Mouse (Mus musculus) monocyte, adult 2 months (primary cell): ENCODE measurements around the gene Gpc6.

Experiments used
- DNase-seq, 2 experiments: peaks; one replicate each; pipeline ENCODE4 v3.0.0; 2022; ENCODE audit warnings: low spot score in 2 of 2, low read depth in 1 of 2

Gpc6 gene

DNA sequence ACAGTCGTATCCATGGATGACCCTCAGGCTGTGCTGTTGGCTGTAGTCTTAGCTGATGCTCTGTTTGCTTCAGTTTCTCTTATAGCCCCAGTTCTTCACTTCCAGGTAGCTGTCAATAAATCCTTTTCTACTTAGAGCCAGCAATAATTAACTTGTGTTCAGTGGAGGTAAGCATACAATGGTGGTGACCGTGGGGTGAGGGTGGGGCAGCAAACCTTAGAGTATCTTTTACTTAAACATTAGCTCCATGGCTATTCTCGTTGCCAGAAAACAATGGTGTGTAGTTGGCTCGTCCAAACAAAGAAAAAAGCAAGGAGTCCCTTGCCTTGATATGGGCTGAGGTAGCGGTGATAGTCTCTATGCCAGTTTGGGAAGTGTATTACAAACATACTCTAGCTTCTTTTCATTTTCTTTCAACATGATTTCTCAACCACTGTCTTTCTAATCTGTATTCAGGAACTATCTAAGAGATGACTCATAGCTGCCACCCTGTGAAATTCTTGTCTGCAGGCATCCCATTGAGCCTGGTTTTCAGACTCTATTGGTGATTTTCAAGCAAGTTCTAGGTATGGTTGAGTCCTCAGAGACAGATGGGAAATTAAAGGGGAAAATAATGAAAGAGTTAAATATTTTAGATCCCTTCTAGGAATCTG is 22.9 kb downstream of the Gpc6 start:
- no peak for DNase-seq

DNA sequence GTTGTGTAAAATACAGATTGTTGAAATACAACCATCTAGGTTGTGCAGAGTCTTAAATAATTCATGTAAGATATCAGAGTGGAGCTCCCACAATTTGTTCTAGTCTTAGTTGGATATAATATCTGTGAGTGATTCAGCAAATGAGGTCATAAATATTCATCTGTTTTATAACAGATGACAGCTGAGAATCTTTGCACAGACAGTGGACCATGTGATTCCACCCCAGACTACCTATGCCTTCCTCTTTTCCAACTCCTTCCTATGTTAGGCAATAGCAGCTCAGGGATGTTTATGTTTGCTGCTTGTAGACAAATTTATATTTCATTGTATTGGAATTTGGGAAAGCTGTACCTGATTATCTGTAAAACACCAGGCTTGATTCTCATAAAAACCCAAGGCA is 32.0 kb downstream of the Gpc6 start:
- DNase-seq, result no peak

DNA sequence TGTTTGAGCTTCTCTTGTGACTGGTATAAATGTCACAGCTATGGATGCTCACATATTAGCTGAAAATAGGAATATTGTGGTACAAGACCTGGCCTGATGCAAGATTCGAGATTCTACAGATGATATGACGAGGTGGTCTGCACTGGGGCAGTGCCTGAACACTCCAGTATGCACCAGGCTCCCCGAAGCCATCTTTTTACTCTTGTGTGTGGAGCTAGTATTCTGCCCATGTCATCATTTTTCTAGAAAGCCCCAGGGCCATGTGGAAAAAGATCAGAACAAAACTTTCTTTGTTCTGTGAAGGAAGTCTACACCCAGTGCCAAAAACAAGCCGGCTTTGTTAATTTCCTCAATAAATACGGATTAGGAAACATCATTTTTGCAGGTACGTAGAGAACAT is 39.7 kb downstream of the Gpc6 start:
- no peak for DNase-seq

DNA sequence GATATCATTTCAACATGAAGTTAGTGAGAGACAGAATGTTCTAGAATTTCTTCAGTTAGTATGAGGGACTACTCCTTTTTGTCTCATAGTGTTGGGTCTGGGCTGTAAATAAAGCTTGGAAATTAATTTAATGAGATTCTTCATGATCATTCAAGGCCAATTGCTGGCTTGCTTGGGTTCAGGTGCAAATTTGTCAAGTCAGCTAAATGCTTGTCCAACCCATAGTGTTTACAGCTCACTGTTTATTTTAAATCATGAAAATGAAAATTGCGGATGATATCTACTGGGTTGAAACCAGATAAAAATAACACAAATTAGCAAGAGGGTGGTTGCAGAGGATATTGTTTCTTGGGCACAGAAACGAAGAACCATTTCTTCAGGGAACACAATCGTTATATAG is 49.6 kb downstream of the Gpc6 start:
- DNase-seq, result no peak

DNA sequence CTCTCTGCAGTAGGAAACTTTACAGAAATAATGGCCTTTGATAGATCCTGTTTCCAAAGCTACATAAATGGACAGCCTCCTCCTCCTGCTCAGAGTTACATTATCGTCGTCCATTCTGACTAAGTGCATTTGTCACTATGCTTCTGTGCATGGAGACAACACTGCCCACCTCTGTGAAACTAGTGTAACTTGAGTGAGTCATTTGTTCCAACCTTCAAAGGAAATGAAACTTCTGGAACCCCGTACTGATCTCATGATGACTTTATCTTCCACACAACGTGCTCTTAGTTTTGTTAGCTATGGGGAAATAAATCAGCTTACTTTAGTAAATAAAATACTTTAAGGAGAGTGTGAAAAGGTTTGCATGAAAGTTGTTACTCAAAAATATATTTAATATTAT is 50.1 kb downstream of the Gpc6 start:
- DNase-seq, result no peak

DNA sequence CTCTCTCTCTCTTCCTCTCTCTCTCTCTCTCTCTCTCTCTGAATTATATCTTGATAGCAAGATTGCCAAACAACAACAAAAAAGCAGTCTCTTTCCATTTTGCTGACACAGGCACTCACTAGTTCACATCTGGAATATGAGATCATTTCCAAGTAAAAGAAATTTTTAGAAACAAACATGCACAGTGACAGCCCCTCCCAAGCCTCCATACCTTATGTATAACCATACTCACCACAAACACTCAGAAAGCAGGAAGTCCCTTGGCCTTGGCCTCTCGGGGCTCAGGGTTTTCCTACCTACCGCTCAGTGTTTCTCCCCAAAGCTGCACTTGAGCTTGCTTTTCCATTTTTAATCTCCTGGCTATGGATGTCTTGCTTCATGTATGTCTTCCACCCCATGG is 52.1 kb downstream of the Gpc6 start:
- DNase-seq, result no peak

DNA sequence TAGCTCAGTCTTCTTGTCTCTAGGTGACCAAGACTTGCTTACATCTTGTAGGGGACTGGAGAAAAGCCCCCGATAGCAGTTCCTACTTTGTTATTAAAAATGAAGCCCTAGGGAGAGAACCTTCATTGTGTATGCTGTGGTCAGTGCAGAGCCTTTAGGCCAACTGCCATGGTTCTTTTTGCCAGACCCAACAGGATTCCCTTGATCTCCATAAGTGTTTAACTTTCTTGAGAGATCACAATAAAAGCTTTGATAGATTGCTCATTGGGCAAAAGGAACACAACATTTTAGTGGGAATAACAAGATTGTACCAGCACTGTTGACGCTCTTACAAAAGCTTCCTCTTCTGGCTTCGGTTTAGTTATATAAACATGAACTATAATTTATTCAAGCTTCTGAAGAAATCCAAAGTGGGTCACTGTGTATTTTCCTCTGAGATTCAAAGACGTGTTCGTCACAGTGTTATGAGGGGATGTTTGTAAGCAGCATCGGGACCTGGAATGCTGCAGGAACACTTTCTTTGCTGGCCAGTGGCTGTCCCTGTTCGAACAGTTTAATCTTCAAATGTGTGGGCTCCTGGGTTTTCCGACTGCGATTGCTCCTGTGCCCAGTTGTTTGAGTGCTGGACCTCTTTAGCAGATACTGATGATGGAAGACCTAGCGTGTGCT is 54.7 kb downstream of the Gpc6 start:
- DNase-seq, result no peak

DNA sequence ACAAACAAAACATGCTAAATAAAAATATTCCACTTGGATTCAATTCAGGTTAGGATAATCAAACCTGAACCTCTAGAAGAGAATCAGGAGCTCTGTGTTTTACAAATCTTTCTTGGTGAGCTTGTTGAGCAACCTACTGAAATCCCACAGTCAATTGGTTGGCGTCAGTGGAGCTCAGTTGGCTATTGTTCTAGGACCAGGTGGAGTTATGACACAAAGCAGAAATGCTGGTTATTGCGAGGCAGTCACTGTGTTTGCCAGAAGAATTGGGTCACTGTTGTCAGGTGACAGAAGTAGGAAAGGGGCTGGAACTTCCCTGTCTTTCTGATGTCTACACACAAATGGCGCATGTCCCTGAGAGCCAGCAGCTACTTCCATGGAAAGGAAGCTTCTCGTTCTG is 56.6 kb downstream of the Gpc6 start:
- DNase-seq, result no peak

DNA sequence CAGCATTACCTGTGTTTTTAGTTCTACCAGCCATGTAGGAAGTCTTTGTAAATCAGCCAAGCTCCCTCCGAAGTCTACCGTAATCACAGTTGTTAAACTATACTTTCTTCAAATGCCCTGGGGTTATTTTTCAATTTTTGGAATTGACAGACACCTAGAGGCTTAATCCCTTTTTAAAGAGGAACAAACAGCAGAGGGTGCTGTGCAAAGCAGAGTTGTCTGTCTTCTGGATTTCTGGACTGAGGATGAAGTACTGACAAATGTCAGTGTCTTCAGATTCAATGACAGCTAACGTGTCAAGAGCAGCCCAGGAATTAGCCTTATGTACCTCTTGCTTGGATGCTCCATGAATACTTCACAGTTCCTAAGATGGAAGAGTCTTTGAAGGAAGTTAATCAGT is 62.2 kb downstream of the Gpc6 start:
- no peak for DNase-seq

DNA sequence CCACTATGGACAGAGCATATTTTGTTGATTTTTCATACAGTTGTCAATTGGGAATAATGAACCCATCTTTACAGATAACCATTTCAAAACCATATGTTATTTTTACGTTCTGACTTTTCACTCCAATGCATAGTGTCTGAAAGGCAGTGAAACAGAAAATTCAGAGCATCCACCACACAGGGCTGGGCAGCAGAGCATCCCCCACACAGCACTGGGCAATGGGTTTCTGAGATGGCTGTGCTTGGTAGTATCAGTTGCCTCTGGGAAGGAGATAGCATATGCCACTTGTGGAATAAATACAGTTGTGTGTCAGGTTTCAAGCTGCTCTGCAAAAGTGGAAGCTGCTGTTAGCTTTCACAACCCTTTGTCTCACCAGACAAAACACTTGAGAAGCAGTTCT is 75.3 kb downstream of the Gpc6 start:
- no peak for DNase-seq

DNA sequence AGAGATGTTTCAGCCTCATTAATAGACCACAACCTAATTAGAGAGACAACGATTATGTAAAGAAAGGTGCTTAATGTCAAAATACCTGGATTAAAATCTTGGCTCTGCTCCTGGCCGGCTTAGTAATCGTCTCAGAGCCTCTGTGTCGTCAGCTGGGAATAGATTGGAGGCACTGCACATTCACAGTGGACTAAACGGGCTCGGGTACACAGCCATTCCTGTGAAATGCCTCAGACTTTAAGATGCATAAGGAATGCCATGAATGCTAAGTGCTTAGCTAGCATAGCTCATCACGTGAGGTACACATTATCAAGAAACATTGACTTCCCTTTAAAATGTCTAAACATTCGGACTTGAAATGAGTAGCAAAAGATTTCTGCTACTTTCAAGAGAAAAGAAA is 77.2 kb downstream of the Gpc6 start:
- DNase-seq, result no peak

DNA sequence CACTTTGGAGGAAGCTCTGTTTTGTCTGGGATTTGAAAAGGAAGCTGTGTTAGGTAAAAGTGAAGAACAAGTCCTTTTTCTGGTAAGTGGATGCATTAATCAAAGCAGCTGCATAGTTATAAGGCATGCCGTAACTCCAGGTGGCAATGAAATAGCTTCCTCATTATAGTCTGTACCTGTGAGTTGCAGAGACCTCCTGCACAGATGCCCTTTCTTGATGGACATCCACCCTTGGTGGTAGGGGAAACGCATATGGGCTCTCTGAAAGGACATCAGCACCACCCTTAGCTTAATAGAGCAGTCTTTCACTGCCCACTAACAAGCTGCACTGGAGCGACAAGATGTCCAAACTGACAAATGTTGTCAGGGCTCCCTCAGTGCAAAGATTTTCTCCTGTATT is 83.7 kb downstream of the Gpc6 start:
- no peak for DNase-seq

DNA sequence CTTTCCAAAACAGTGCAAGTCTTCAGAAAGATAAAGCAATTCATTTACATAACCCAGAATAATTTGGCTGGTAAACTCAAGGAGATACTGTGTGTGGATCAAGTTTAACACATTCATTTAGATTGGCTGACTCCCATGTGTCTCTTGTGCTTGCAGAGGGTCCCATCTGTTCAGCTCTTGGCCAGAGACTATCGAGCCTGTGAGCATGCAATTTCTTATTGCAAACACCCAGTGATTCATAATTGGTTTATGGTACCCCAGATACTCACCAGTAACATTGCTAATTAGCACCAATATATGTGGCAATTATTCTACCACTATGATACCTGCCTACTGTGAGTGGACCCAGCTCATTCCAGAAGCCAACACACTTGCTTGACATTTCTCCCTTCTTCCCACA is 87.9 kb downstream of the Gpc6 start:
- no peak for DNase-seq

DNA sequence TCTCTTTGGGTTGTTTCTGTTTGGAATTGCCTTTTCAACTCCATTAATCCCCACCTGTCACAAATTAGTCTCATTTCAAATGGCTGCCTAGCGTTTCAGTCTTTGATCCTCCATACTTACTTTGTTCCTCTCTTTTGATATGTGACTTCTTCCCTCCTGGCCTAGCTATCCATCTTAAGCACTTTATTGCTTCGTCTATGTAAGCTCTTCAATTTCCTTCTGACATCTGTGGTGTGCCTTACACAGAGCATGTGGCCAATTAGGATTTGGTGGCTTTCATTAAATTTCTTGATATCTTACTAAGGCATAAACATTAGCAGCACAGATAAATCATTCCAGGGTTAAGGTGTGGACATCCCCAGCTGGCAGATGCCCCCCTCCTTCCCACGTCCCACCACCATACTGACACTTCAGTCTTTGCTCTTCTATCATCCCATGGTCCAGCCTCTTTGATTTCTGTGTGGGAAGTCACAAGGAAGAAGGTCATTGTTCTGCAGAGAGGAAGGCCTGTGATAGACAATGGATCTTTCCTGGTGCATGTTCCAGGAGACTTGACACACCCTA is 88.5 kb downstream of the Gpc6 start:
- no peak for DNase-seq

DNA sequence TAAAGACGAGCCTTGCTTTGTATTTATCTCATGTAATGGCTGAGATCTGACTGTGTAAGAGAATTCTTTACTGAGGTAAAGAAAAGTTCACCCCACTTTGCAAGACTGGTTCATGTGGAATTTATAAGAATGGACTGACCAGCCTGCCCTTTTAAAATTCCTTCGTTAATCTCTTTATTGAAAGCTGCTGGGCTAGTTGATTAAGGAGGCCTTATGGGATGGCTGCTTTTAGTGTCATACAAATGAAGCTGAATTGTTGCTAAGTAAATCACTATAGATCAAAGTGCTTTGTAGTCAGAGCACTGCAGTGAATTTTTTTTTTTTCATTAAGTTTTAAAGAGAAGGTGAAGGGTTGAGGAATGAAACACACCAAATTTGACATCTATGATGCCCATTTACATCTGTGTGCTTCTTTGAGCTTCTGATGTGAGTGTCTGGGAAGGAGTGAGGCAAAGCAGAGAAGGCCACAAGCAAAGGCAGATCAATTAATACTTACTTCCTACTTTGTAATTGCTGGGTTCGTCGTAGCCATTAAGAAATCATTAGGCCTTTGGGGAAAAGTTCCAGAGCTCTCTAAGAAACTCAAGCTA is 90.3 kb downstream of the Gpc6 start:
- DNase-seq, result no peak

DNA sequence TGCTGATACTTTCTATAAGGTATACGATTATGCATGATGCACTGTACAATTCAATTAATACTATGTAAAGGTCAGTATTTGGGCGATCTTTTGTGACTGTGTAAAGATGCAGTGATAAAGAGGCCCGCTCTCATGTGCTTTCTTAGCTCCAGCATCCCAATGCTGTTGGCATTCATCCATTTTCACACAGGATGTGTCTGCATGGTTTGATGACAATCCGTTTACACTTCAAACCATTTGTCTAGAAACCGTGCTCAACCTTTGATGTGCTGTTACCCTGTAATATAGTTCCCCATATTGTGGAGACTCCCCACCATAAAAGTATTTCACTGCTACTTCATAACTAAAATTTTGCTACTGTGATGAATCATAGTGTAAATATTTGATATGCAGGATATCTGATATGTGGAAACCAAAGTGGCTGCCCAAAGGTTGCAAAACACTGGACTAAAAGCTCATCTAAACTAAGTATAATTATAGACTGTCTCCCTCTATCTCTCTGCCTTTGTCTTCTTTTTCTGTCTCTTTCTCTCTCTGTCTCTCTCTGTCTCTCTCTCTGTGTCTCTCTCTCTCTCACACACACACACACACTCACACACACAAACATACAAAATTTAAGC is 97.2 kb downstream of the Gpc6 start:
- no peak for DNase-seq

DNA sequence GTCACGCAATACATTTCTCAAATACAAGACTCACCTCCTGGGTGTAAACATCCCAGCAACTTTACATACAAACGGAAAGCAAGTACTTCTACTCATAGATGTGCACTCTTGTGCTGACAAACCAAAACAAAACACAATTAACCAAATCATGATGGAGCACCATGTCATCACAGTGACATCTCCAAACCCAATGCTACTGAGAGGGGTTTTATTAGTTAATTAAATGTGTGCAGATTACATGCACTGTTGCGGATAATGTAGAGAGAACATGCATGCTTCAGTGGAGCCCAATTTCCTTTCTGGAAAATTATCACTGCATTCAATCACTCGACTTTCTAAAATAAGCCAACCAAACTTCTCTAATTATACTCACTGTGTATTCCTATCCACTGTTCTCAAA is 109.0 kb downstream of the Gpc6 start:
- DNase-seq, result no peak

DNA sequence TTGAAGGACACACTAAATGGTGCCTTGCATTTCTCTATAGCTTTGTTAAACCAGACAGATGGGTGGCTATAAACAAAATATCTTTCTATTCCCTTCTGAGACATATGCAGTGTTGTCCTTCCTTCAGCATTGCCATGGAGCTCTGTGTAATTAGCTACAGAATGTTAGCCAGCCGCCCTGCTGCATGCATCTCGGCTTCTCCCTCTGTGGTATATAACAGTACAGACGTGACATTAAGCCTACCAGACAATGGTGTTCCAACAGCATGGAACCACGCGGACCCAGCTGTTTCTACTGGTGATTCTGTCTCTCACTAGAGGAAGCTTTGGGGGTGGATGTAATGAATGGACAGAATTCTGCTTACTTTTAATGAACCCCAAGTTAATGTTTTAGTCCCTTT is 115.9 kb downstream of the Gpc6 start:
- DNase-seq, result no peak

DNA sequence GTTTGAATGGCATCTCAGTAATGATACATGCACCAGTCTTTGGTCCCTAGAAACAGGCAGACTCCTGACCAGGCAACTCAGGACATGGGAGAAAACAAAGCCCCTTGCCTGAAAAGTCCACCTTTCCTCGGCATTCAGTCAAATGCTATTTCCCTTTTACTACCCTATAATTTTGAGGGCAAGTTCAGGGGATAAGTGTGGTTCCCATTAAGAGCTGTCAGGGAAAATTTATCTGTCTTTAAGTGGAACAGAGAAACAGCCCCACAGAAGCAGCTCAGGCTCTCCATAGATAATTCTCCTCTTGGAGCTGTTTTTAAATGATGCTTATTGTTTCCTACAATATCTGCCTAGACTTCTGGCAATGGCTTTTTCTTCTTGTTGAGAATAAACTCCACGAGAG is 123.8 kb downstream of the Gpc6 start:
- no peak for DNase-seq

DNA sequence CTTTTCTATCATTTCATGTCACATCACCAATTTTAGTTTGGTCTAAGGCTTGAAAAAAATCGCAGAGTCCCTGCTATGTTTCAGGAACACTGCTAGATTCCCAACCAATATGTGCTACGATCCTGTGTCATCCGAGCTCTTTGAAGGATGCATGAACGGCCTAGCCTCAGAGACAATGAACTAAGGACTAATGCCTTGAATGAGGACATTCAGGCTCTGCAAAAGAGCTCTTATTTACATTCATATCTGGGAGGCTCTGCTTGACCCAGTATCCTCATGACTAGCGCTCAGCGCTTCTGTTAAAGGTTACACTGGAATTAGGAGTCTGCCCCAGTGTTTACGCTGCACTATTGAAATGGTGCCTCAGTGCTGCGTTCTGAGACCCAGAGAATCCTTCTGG is 125.8 kb downstream of the Gpc6 start:
- DNase-seq, result no peak

DNA sequence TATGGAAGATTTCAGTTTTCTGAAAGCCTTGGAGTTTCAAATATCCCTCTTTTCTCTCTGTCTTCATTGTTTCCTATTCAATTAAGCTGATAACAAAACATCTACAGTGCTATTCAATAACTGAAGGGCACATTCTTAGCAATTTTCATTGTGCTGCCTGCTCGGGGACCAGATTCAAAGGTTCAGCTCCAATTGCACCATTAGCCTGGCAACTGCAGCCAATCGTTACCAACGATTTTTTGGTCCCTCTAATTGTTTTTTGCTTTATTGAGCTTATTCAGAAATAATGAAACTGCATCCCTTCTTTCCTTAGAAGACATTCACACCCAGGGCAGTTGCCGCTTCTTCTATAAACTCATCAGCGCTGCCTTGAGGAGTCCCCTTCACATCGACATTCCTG is 128.2 kb downstream of the Gpc6 start:
- no peak for DNase-seq

DNA sequence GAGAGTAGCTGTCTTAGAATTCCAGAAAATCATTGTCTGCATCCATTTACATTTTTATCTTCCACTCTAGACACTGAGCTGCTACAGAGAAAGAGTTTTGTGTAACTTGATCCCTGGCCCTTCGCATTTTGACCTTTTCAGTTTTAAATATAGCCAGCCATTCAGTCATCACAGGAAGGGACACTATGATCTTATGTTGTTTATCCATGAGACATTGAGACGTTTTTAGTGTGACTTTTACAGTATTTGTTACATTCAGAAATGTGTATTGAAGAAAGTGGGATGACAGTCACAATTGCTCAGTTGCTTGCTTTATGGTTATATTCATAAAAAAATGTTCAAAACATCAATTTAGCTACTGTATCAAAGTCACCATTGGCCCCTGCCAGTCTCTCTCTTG is 130.0 kb downstream of the Gpc6 start:
- DNase-seq, result no peak
